Mouse (Mus musculus) heart, postnatal 0 days (tissue): ENCODE data around the gene 9130023H24Rik.

Source experiments
- CTCF ChIP-seq: IDR thresholded peaks from 2 replicates; pipeline ENCODE4 v1.5.1; 2016; ENCODE audit warnings: antibody characterized with exemption, control low read depth, low read depth
- EP300 ChIP-seq: IDR thresholded peaks from 2 replicates; pipeline ENCODE4 v1.6.1; 2016; ENCODE audit warnings: antibody characterized with exemption, low read depth

GRCm38 (mm10) chr7:128237927-128238778, at the start of gene 9130023H24Rik:
- TF ChIP-seq CTCF (0 out of 2 replicates have a peak, but pooled peaks have one; percentile 13), EP300 (no peak; the same call in 1 of the 2 replicates)
